Mouse (Mus musculus): ENCODE results near the gene Tsg101. TPM values are rescaled to one million over a fixed set of nuclear protein-coding genes. Genes with fewer than 3 reads are reported as not detected.

Tsg101 gene
- total RNA-seq, 2 experiments from 2014 or later, result 19.3 to 56.5 TPM

GRCm38 (mm10) chr7:46839446-46839845 is 80.3 kb downstream of the Tsg101 start:
- ATAC-seq (replicated peaks; ENCODE audit: low FRiP score, poor library complexity, severe bottlenecking), result no peak

Other genes starting within 250 kb of the Tsg101 start
- gene Tph1, start 247.4 kb downstream of the Tsg101 start, total RNA-seq (2015; ENCODE audit: low replicate concordance), result not detected in 2 replicates
- gene Tph1, start 247.4 kb downstream of the Tsg101 start, total RNA-seq (2017; ENCODE audit: low replicate concordance), result not detected in 2 replicates
- 0.38 and 4.2 TPM in 2 replicates for gene Saal1, start 209.3 kb downstream of the Tsg101 start, total RNA-seq (2015; ENCODE audit: low replicate concordance)
- gene Saal1, start 209.3 kb downstream of the Tsg101 start, total RNA-seq (2017; ENCODE audit: low replicate concordance), result 3.3 and 3.9 TPM in 2 replicates
- gene Saa3, start 204.3 kb downstream of the Tsg101 start, total RNA-seq (2015; ENCODE audit: low replicate concordance), result 9.6 TPM in 1 of 2 replicates, not detected in the other
- gene Saa3, start 204.3 kb downstream of the Tsg101 start, total RNA-seq (2017; ENCODE audit: low replicate concordance), result not detected in 2 replicates
- not detected in 2 replicates for gene Saa4, start 187.4 kb downstream of the Tsg101 start, total RNA-seq (2015; ENCODE audit: low replicate concordance)
- not detected in 2 replicates for gene Saa4, start 187.4 kb downstream of the Tsg101 start, total RNA-seq (2017; ENCODE audit: low replicate concordance)
- gene Saa1, start 177.0 kb downstream of the Tsg101 start, total RNA-seq (2015; ENCODE audit: low replicate concordance), result not detected in 2 replicates
- gene Saa1, start 177.0 kb downstream of the Tsg101 start, total RNA-seq (2017; ENCODE audit: low replicate concordance), result not detected in 2 replicates
- gene Saa2, start 168.2 kb downstream of the Tsg101 start, total RNA-seq (2015; ENCODE audit: low replicate concordance), result not detected in 2 replicates
- gene Saa2, start 168.2 kb downstream of the Tsg101 start, total RNA-seq (2017; ENCODE audit: low replicate concordance), result not detected in 2 replicates
- 13.0 and 16.5 TPM in 2 replicates for gene Hps5, start 123.9 kb downstream of the Tsg101 start, total RNA-seq (2015; ENCODE audit: low replicate concordance)
- 4.7 and 10.7 TPM in 2 replicates for gene Hps5, start 123.9 kb downstream of the Tsg101 start, total RNA-seq (2017; ENCODE audit: low replicate concordance)
- 11.3 and 21.3 TPM in 2 replicates for gene Gtf2h1, start 123.9 kb downstream of the Tsg101 start, total RNA-seq (2015; ENCODE audit: low replicate concordance)
- gene Gtf2h1, start 123.9 kb downstream of the Tsg101 start, total RNA-seq (2017; ENCODE audit: low replicate concordance), result 15.8 and 19.5 TPM in 2 replicates
- gene Ldha, start 78.5 kb downstream of the Tsg101 start, total RNA-seq (2015; ENCODE audit: low replicate concordance), result 108 and 109 TPM in 2 replicates
- gene Ldha, start 78.5 kb downstream of the Tsg101 start, total RNA-seq (2017; ENCODE audit: low replicate concordance), result 53.0 and 92.1 TPM in 2 replicates
- 3.8 TPM in 1 of 2 replicates, not detected in the other for gene Ldhc, start 58.8 kb downstream of the Tsg101 start, total RNA-seq (2015; ENCODE audit: low replicate concordance)
- 0.56 TPM in 1 of 2 replicates, not detected in the other for gene Ldhc, start 58.8 kb downstream of the Tsg101 start, total RNA-seq (2017; ENCODE audit: low replicate concordance)
- gene Uevld, start 38.6 kb upstream of the Tsg101 start, total RNA-seq (2015; ENCODE audit: low replicate concordance), result 6.5 and 16.7 TPM in 2 replicates
- 3.9 and 5.9 TPM in 2 replicates for gene Uevld, start 38.6 kb upstream of the Tsg101 start, total RNA-seq (2017; ENCODE audit: low replicate concordance)
- not detected in 2 replicates for gene Gm9999, start 63.6 kb upstream of the Tsg101 start, total RNA-seq (2015; ENCODE audit: low replicate concordance)
- not detected in 2 replicates for gene Gm9999, start 63.6 kb upstream of the Tsg101 start, total RNA-seq (2017; ENCODE audit: low replicate concordance)
- gene Spty2d1, start 88.4 kb upstream of the Tsg101 start, total RNA-seq (2015; ENCODE audit: low replicate concordance), result 11.9 and 17.3 TPM in 2 replicates
- gene Spty2d1, start 88.4 kb upstream of the Tsg101 start, total RNA-seq (2017; ENCODE audit: low replicate concordance), result 13.6 and 20.6 TPM in 2 replicates
- 3.3 and 10.0 TPM in 2 replicates for gene Tmem86a, start 130.6 kb upstream of the Tsg101 start, total RNA-seq (2015; ENCODE audit: low replicate concordance)
- 2.9 and 3.5 TPM in 2 replicates for gene Tmem86a, start 130.6 kb upstream of the Tsg101 start, total RNA-seq (2017; ENCODE audit: low replicate concordance)
- not detected in 2 replicates for gene Ptpn5, start 213.7 kb upstream of the Tsg101 start, total RNA-seq (2015; ENCODE audit: low replicate concordance)
- not detected in 2 replicates for gene Ptpn5, start 213.7 kb upstream of the Tsg101 start, total RNA-seq (2017; ENCODE audit: low replicate concordance)

Data from erythroblast, adult 5-6 weeks (primary cell).